Comparison of ENCODE assay signal across 18 mouse cellular contexts in genomic region chr1:97625427-97625826, GRCm38 (mm10).
"Had no signal": no experiment of that assay in that cellular context is flagged by ENCODE, and none has a peak within 500 bp of the region (broad histone marks: within the 10 kb centered on the region; RNA-seq: fewer than 3 reads in every experiment).

No protein-coding gene starts in this region.

- H3K4me3 ChIP-seq: liver, embryonic 13.5 days; midbrain, embryonic 10.5 days; neural tube, embryonic 12.5 days; neural tube, embryonic 15.5 days had no signal

- H3K9ac ChIP-seq: liver, embryonic 13.5 days; neural tube, embryonic 12.5 days; neural tube, embryonic 15.5 days had no signal

- H3K27ac ChIP-seq: liver, embryonic 13.5 days; macrophage; neural tube, embryonic 12.5 days; neural tube, embryonic 15.5 days; stomach, postnatal 0 days had no signal

- H3K4me1 ChIP-seq: neural tube, embryonic 12.5 days had no signal

- H3K27me3 ChIP-seq: liver, embryonic 13.5 days; neural tube, embryonic 12.5 days; neural tube, embryonic 15.5 days had no signal

- H3K4me2 ChIP-seq: liver, embryonic 13.5 days; neural tube, embryonic 12.5 days; neural tube, embryonic 15.5 days had no signal

- H3K36me3 ChIP-seq: midbrain, embryonic 10.5 days; neural tube, embryonic 12.5 days; neural tube, embryonic 15.5 days had no signal

- DNase-seq: kidney, adult 11 months; kidney, adult 8-10 months; kidney, postnatal 14 days; kidney, postnatal 4 days; liver, embryonic 13.5 days; lung, adult 2 months; midbrain, embryonic 14.5 days; retina, postnatal 1 day; right cerebral cortex, postnatal 25 days; spleen, adult 18-20 months; thymus, adult 2 months; thymus, postnatal 14 days; thymus, postnatal 4 days had no signal

- H3K9me3 ChIP-seq: liver, embryonic 13.5 days; midbrain, embryonic 10.5 days; neural tube, embryonic 12.5 days; neural tube, embryonic 15.5 days had no signal
